Mouse (Mus musculus): ENCODE results near the gene Cbln3. TPM values are rescaled to one million over a fixed set of nuclear protein-coding genes. Genes with fewer than 3 reads are reported as not detected.
A peak's percentile ranks its signal among the peaks of the same experiment; 100 is the strongest.

The Cbln3 gene
- polyA plus RNA-seq, 1 experiment from 2014 or later: 0.46 TPM

GRCm38 (mm10) chr14:55857588-55857987, 26.6 kb downstream of the Cbln3 start:
- H3K4me2 ChIP-seq: peak overlapping the region; percentile 27; the same call in 1 of the 2 replicates
- ATAC-seq (ENCODE audit: insufficient number of reproducible peaks, low FRiP score, low TSS enrichment, low read depth): no peak
- no peaks in the 10 kb centered on the region for H3K27me3 ChIP-seq
- H3K4me1 ChIP-seq: peaks cover 67% of the 10 kb centered on the region
- H3K27ac ChIP-seq: no peak overlapping the region
- H3K36me3 ChIP-seq: peaks cover 9% of the 10 kb centered on the region; the same call in 1 of the 2 replicates
- 42% methylated on average over 4 of the region's 4 CpGs for WGBS
- H3K4me3 ChIP-seq: 0 out of 2 replicates have a peak overlapping the region, but pooled peaks have one; percentile 74
- H3K9me3 ChIP-seq: no peaks in the 10 kb centered on the region
- no peak overlapping the region for H3K9ac ChIP-seq

DNA sequence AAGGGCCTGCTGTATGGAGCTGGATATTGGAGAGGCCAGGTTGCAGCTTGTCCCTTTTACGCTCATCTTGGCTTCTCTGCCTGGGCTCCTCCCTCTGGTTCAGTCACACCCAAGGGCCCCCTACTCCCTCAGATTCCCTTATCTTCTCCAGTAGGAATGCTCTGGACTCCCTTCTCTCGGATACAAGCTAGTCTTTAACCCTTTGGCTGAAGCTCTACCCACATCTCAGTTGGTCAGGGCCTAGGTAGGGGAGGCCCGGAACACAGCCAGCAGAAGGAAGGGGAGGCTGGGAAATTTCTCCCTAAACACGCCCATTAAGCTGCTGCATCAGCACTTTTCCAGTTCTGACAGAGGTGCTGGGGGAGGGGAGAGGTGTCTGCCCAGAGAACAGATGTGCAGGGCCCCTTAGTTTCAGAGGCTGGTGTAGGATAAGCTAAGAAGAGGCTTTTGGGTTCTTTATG, 29.1 kb downstream of the Cbln3 start:
- Histone ChIP-seq H3K4me3 (peak overlapping the region; percentile 74), H3K4me2 (peak overlapping the region; percentile 76), H3K27me3 (no peaks in the 10 kb centered on the region), H3K36me3 (peaks cover 5% of the 10 kb centered on the region; the same call in 1 of the 2 replicates), H3K9me3 (no peaks in the 10 kb centered on the region), H3K4me1 (peaks cover 58% of the 10 kb centered on the region), H3K9ac (peak overlapping the region; percentile 73), H3K27ac (peak overlapping the region; percentile 97)
- peak; percentile 45 for ATAC-seq (ENCODE audit: insufficient number of reproducible peaks, low FRiP score, low TSS enrichment, low read depth)
- 2% methylated on average over 4 of the region's 4 CpGs for WGBS

DNA sequence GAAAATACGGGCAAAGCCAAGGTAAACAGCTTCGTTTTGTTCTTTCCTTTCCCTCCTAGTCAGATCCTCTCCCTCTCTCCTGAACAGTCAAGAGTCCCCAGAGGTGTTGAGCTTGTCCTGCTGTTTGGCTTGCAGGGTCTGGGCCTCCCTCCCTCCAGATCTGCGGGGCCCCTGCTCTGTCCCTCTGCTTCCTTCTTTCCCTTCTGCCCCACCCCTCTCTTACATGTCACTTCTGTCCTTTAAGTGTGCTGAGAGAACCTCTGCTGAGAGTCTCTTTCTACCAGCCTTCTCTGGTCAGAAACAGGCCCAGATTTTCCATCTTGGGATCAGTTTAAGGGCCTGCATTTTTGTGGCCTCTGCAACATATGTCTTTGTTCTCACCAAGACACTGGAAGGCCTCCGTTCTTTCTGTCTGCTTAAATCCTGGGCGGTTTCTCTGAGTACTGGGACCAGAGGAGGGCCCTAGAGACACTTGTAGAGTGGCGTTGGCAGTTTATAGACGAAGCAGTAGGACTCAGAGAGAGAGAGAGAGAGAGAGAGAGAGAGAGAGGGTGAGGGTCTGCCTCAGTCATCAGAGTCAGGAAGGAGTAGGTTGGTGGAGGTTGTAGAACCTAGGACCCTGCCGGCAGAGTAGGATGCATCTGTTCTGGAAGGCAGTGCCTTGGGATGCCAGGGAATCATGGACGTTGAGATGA, 29.6 kb downstream of the Cbln3 start:
- no peaks in the 10 kb centered on the region for H3K27me3 ChIP-seq
- peak overlapping the region; percentile 74 for H3K4me3 ChIP-seq
- H3K9me3 ChIP-seq: no peaks in the 10 kb centered on the region
- 0% methylated on average over 9 of the region's 9 CpGs for WGBS
- H3K36me3 ChIP-seq: peaks cover 5% of the 10 kb centered on the region; the same call in 1 of the 2 replicates
- no peak for ATAC-seq (ENCODE audit: insufficient number of reproducible peaks, low FRiP score, low TSS enrichment, low read depth)
- peak overlapping the region; percentile 76 for H3K4me2 ChIP-seq
- peak overlapping the region; percentile 97 for H3K27ac ChIP-seq
- peaks cover 56% of the 10 kb centered on the region for H3K4me1 ChIP-seq
- peak overlapping the region; percentile 73 for H3K9ac ChIP-seq

- Histone ChIP-seq H3K27me3 (no peaks in the 10 kb centered on the region), H3K4me1 (peaks cover 53% of the 10 kb centered on the region), H3K4me2 (peak within 1 kb of the TSS; percentile 76), H3K36me3 (peaks cover 5% of the 10 kb centered on the region; the same call in 1 of the 2 replicates), H3K4me3 (peak within 1 kb of the TSS; percentile 74), H3K9me3 (no peaks in the 10 kb centered on the region), H3K27ac (peak within 1 kb of the TSS; percentile 97), H3K9ac (peak within 1 kb of the TSS; percentile 73)
- ATAC-seq (ENCODE audit: insufficient number of reproducible peaks, low FRiP score, low TSS enrichment, low read depth): peak; percentile 93
- WGBS: under 1% methylated on average over 32 of the region's 33 CpGs
Measured at GRCm38 (mm10) chr14:55853621-55854285, 30.4 kb downstream of the Cbln3 start, which contains the start of gene Nynrin. Gene Nynrin (plus strand): TSS chr14:55854010.

GRCm38 (mm10) chr14:55852646-55853551, 31.3 kb downstream of the Cbln3 start:
- no peaks in the 10 kb centered on the region for H3K9me3 ChIP-seq
- H3K27me3 ChIP-seq: no peaks in the 10 kb centered on the region
- peak; percentile 73 for ATAC-seq (ENCODE audit: insufficient number of reproducible peaks, low FRiP score, low TSS enrichment, low read depth)
- 4% methylated on average over 11 of the region's 11 CpGs for WGBS
- peak overlapping the region; percentile 76 for H3K4me2 ChIP-seq
- H3K9ac ChIP-seq: peak overlapping the region; percentile 17; the same call in 1 of the 2 replicates
- H3K4me3 ChIP-seq: peak overlapping the region; percentile 74
- H3K4me1 ChIP-seq: peaks cover 47% of the 10 kb centered on the region
- peak overlapping the region; percentile 97 for H3K27ac ChIP-seq
- H3K36me3 ChIP-seq: peaks cover 5% of the 10 kb centered on the region; the same call in 1 of the 2 replicates

DNA sequence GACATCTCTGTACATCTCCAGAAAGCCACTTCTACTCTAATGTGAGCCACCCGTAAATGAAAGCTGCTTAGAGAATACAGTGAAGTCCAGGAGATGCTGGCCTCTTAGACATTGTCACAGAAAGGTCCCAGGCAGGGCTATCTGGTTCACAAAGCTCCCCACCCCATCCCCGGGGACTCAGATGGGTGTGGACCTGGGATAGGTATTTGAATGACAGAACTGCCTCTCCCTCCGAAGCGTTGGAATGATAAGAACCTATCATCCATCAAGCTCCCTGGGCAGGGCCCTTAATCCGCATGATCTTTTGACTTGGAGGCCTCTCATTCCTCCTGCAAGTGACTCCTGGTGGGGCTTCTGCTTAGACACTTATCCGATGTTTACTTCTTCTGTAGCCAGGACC, 33.3 kb downstream of the Cbln3 start:
- Histone ChIP-seq H3K27ac (peak overlapping the region; percentile 3; the same call in 1 of the 2 replicates), H3K4me2 (no peak overlapping the region), H3K9me3 (no peaks in the 10 kb centered on the region), H3K4me3 (no peak overlapping the region), H3K27me3 (no peaks in the 10 kb centered on the region), H3K36me3 (no peaks in the 10 kb centered on the region), H3K9ac (no peak overlapping the region), H3K4me1 (peaks cover 28% of the 10 kb centered on the region)
- WGBS: 54% methylated on average over 6 of the region's 6 CpGs
- no peak for ATAC-seq (ENCODE audit: insufficient number of reproducible peaks, low FRiP score, low TSS enrichment, low read depth)

- H3K4me2 ChIP-seq: no peak overlapping the region
- no peak overlapping the region for H3K9ac ChIP-seq
- no peak for ATAC-seq (ENCODE audit: insufficient number of reproducible peaks, low FRiP score, low TSS enrichment, low read depth)
- no peak overlapping the region for H3K27ac ChIP-seq
- H3K9me3 ChIP-seq: no peaks in the 10 kb centered on the region
- H3K4me1 ChIP-seq: no peaks in the 10 kb centered on the region
- H3K36me3 ChIP-seq: no peaks in the 10 kb centered on the region
- no peaks in the 10 kb centered on the region for H3K27me3 ChIP-seq
- WGBS: 65% methylated on average over 9 of the region's 9 CpGs
- no peak overlapping the region for H3K4me3 ChIP-seq
Measured at GRCm38 (mm10) chr14:55845506-55846294, 38.5 kb downstream of the Cbln3 start.

GRCm38 (mm10) chr14:55842794-55843193, 41.4 kb downstream of the Cbln3 start:
- no peak overlapping the region for H3K4me3 ChIP-seq
- no peaks in the 10 kb centered on the region for H3K27me3 ChIP-seq
- H3K27ac ChIP-seq: no peak overlapping the region
- no peaks in the 10 kb centered on the region for H3K4me1 ChIP-seq
- no peak for ATAC-seq (ENCODE audit: insufficient number of reproducible peaks, low FRiP score, low TSS enrichment, low read depth)
- 76% methylated on average over 4 of the region's 4 CpGs for WGBS
- no peak overlapping the region for H3K4me2 ChIP-seq
- H3K9me3 ChIP-seq: no peaks in the 10 kb centered on the region
- H3K9ac ChIP-seq: no peak overlapping the region
- H3K36me3 ChIP-seq: no peaks in the 10 kb centered on the region

DNA sequence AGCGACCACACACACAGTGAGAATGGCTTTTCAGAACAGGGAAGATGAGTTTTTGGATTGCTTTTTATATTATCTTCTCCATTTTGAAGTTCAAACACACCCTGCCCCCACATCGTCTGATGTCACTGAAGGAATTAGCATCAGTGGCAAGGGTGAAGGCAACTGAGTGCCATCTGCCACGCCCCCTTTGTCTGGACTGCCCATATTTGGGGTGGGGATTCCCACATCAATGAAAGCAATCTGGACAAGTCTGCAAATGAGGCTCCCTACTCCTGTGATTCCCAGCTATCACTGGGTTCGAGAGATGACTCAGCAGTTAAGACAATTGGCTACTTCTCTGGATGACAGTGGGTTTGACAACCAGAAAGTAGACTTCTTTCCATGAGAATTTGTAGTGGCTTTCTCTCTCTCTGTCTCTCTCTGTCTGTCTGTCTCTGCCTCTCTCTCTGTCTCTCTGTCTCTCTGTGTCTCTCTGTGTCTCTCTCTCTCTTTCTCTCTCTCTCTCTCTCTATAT, 43.3 kb downstream of the Cbln3 start:
- Histone ChIP-seq H3K27ac (no peak overlapping the region), H3K4me1 (peaks cover 4% of the 10 kb centered on the region; the same call in 1 of the 2 replicates), H3K9ac (no peak overlapping the region), H3K27me3 (no peaks in the 10 kb centered on the region), H3K36me3 (no peaks in the 10 kb centered on the region), H3K9me3 (no peaks in the 10 kb centered on the region), H3K4me3 (no peak overlapping the region), H3K4me2 (no peak overlapping the region)
- ATAC-seq (ENCODE audit: insufficient number of reproducible peaks, low FRiP score, low TSS enrichment, low read depth): no peak
- 64% methylated on average over 4 of the region's 4 CpGs for WGBS

GRCm38 (mm10) chr14:55838740-55839139, 45.5 kb downstream of the Cbln3 start:
- 87% methylated on average over 4 of the region's 4 CpGs for WGBS
- no peaks in the 10 kb centered on the region for H3K9me3 ChIP-seq
- no peak overlapping the region for H3K27ac ChIP-seq
- no peak overlapping the region for H3K4me3 ChIP-seq
- H3K4me1 ChIP-seq: peaks cover 25% of the 10 kb centered on the region
- H3K4me2 ChIP-seq: no peak overlapping the region
- no peaks in the 10 kb centered on the region for H3K27me3 ChIP-seq
- no peak overlapping the region for H3K9ac ChIP-seq
- ATAC-seq (ENCODE audit: insufficient number of reproducible peaks, low FRiP score, low TSS enrichment, low read depth): no peak
- H3K36me3 ChIP-seq: peaks cover 3% of the 10 kb centered on the region; the same call in 1 of the 2 replicates

Data from limb, embryonic 15.5 days (tissue).